Mouse (Mus musculus): ENCODE measurements around the gene Ksr1. TPM values are rescaled to one million over a fixed set of nuclear protein-coding genes. Genes with fewer than 3 reads are reported as not detected.

The Ksr1 gene
- polyA plus RNA-seq (2012; rRNA removed) = 20.7 and 21.9 TPM in 2 replicates

DNA sequence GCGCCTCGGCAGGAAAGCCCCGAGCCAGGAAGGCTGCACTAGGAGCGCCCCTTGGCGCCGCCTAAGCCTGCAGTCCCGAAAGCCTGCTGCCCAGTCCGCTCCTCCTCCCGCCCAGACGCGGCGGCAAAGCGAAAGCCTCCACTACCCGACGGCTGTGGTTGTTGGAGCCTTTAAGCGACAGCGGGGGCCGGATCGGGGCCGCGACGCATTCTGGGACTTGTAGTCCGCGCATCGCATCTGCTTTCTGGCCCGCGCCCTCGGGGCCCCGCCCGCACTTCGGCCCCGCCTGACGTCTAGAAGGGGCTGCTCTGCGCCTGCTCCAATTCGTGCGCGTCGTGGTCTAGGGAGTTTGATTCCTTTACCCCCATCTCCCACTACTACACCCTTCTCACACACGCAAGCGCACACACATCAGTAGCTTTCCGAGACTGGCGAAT is at the start of gene Ksr1:
Ksr1 (minus strand) TSS at position 77 of the 437 bp plus-strand sequence.
- Histone ChIP-seq H3K4me3 (replicated peaks; ENCODE audit: extremely low read depth, low read depth, low read length) (peak within 1 kb of the TSS; percentile 77), H3K4me1 (ENCODE audit: control insufficient read depth, insufficient read depth, low read length) (peaks cover 6% of the 10 kb centered on the region)
- under 1% methylated on average over 42 of the region's 42 CpGs for WGBS
- DNase-seq = peak; percentile 94
- TF ChIP-seq POLR2A (IDR thresholded peaks at IDR 0.05; ENCODE audit: borderline replicate concordance, extremely low read depth, low read depth, low read length) (peak; percentile 98), CTCF (IDR thresholded peaks at IDR 0.05; ENCODE audit: insufficient read depth, low read length) (no peak)

GRCm38 (mm10) chr11:79192176-79192575 is 46.0 kb upstream of the Ksr1 start:
- Histone ChIP-seq H3K4me3 (replicated peaks; ENCODE audit: extremely low read depth, low read depth, low read length) (no peak overlapping the region), H3K4me1 (ENCODE audit: control insufficient read depth, insufficient read depth, low read length) (no peaks in the 10 kb centered on the region)
- TF ChIP-seq POLR2A (IDR thresholded peaks at IDR 0.05; ENCODE audit: borderline replicate concordance, extremely low read depth, low read depth, low read length) (no peak), CTCF (IDR thresholded peaks at IDR 0.05; ENCODE audit: insufficient read depth, low read length) (peak; percentile 62)
- 91% methylated on average over 1 of the region's 1 CpGs for WGBS
- DNase-seq = peak; percentile 22

DNA sequence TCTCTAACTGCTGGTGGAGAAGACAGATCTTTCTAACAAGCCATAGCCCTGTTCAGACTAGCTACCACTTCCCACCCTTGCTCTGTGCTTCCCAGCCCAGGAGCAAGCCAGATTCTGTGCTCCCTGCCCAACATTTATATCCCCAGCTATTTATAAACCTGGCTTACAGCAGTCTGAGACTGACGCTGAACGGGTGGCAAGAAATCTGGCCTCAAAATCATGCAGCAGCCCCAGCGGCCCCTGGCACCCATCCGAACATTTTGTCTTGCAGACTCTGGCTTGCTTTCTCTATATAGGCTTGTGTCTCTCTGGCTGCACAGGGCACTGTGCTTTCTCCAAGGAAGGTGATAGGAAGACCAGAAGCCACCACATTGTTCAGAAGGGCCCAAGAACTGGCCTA is 45.0 kb upstream of the Ksr1 start:
- H3K4me1 ChIP-seq (ENCODE audit: control insufficient read depth, insufficient read depth, low read length) = no peaks in the 10 kb centered on the region
- TF ChIP-seq CTCF (IDR thresholded peaks at IDR 0.05; ENCODE audit: insufficient read depth, low read length) (no peak), POLR2A (IDR thresholded peaks at IDR 0.05; ENCODE audit: borderline replicate concordance, extremely low read depth, low read depth, low read length) (no peak)
- DNase-seq = no peak
- H3K4me3 ChIP-seq (replicated peaks; ENCODE audit: extremely low read depth, low read depth, low read length) = no peak overlapping the region
- 61% methylated on average over 4 of the region's 4 CpGs for WGBS

DNA sequence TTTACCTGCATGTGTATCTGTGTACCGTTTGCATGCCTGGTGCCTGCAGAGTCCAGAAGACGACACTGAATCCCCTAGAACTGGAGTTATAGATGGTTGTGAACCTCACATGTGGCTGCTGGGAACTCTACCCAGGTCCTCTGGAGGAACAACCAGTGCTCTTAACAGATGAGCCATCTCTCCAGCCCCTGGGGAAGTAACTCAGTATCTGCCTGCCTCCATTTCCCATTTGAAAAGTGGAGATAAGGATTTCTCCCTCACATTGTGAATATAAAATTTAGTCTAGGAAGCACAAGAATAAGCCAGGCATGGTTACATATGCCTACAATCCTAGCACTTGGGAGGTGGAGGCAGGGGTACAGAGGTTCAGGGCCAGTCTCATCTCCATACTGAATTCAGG is 44.0 kb upstream of the Ksr1 start:
- TF ChIP-seq POLR2A (IDR thresholded peaks at IDR 0.05; ENCODE audit: borderline replicate concordance, extremely low read depth, low read depth, low read length) = no peak
- TF ChIP-seq CTCF (IDR thresholded peaks at IDR 0.05; ENCODE audit: insufficient read depth, low read length) = no peak
- WGBS = 89% methylated on average over 2 of the region's 2 CpGs
- H3K4me1 ChIP-seq (ENCODE audit: control insufficient read depth, insufficient read depth, low read length) = no peaks in the 10 kb centered on the region
- no peak for DNase-seq
- H3K4me3 ChIP-seq (replicated peaks; ENCODE audit: extremely low read depth, low read depth, low read length) = no peak overlapping the region

- TF ChIP-seq POLR2A (IDR thresholded peaks at IDR 0.05; ENCODE audit: borderline replicate concordance, extremely low read depth, low read depth, low read length) (no peak), CTCF (IDR thresholded peaks at IDR 0.05; ENCODE audit: insufficient read depth, low read length) (no peak)
- H3K4me1 ChIP-seq (ENCODE audit: control insufficient read depth, insufficient read depth, low read length) = no peaks in the 10 kb centered on the region; the same call in 1 of the 2 replicates
- peak; percentile 17 for DNase-seq
- no peak overlapping the region for H3K4me3 ChIP-seq (replicated peaks; ENCODE audit: extremely low read depth, low read depth, low read length)
- WGBS = 23% methylated on average over 6 of the region's 6 CpGs
Observed at GRCm38 (mm10) chr11:79188176-79188575, 42.0 kb upstream of the Ksr1 start.

DNA sequence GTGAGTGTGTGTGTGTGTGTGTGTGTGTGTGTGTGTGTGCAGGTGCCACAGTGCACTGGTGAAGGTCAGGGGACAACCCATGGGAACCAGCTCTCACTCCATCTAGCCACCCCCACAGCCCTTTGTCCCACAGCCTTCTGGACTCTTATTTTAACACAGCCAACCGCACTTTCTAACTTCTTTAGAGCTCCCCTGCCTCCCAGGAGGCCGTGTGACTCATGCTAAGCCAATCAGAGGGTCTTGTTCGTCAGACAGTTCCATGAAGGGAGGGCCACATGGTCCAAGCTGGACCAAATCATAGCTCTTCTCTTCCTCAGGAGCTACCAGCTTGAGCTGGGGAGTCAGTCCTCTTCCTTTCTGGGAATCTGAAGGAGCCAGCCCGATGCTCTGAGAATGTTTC is 41.1 kb upstream of the Ksr1 start:
- 62% methylated on average over 4 of the region's 4 CpGs for WGBS
- TF ChIP-seq POLR2A (IDR thresholded peaks at IDR 0.05; ENCODE audit: borderline replicate concordance, extremely low read depth, low read depth, low read length) (no peak), CTCF (IDR thresholded peaks at IDR 0.05; ENCODE audit: insufficient read depth, low read length) (no peak)
- Histone ChIP-seq H3K4me1 (ENCODE audit: control insufficient read depth, insufficient read depth, low read length) (no peaks in the 10 kb centered on the region; the same call in 1 of the 2 replicates), H3K4me3 (replicated peaks; ENCODE audit: extremely low read depth, low read depth, low read length) (no peak overlapping the region)
- no peak for DNase-seq

- H3K4me1 ChIP-seq (ENCODE audit: control insufficient read depth, insufficient read depth, low read length) = no peaks in the 10 kb centered on the region; the same call in 1 of the 2 replicates
- DNase-seq = no peak
- WGBS = 85% methylated on average over 6 of the region's 6 CpGs
- no peak overlapping the region for H3K4me3 ChIP-seq (replicated peaks; ENCODE audit: extremely low read depth, low read depth, low read length)
- TF ChIP-seq POLR2A (IDR thresholded peaks at IDR 0.05; ENCODE audit: borderline replicate concordance, extremely low read depth, low read depth, low read length) (no peak), CTCF (IDR thresholded peaks at IDR 0.05; ENCODE audit: insufficient read depth, low read length) (no peak)
Observed at GRCm38 (mm10) chr11:79185683-79186082, 39.5 kb upstream of the Ksr1 start.

GRCm38 (mm10) chr11:79184126-79184888 is 38.1 kb upstream of the Ksr1 start:
- TF ChIP-seq CTCF (IDR thresholded peaks at IDR 0.05; ENCODE audit: insufficient read depth, low read length) (no peak), POLR2A (IDR thresholded peaks at IDR 0.05; ENCODE audit: borderline replicate concordance, extremely low read depth, low read depth, low read length) (no peak)
- WGBS = 90% methylated on average over 3 of the region's 3 CpGs

DNA sequence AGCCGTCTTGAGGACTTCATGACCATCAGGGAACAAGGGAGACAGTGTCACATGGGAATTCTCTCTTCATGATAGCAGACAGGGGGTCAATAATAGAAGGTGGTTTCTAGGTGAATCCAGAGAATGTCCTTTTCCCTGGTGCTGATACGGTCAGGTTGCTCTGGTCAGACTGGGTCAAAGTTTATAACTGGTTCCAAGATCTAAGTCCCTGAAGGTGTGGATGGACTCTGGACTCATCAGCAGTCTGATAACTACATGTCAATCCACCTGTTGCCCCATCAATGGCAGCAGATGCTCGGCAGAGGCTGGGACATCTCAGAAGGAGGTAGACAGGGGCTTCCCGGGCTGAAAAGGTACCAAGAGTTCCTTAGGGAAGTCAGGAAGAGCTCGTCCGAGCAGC is 37.2 kb upstream of the Ksr1 start:
- TF ChIP-seq POLR2A (IDR thresholded peaks at IDR 0.05; ENCODE audit: borderline replicate concordance, extremely low read depth, low read depth, low read length) (no peak), CTCF (IDR thresholded peaks at IDR 0.05; ENCODE audit: insufficient read depth, low read length) (no peak)
- no peak for DNase-seq
- H3K4me1 ChIP-seq (ENCODE audit: control insufficient read depth, insufficient read depth, low read length) = no peaks in the 10 kb centered on the region; the same call in 1 of the 2 replicates
- 90% methylated on average over 6 of the region's 6 CpGs for WGBS
- no peak overlapping the region for H3K4me3 ChIP-seq (replicated peaks; ENCODE audit: extremely low read depth, low read depth, low read length)

More at GRCm38 (mm10) chr11:79184126-79184888, 38.1 kb upstream of the Ksr1 start:
- no peak overlapping the region for H3K4me3 ChIP-seq (replicated peaks; ENCODE audit: extremely low read depth, low read depth, low read length)
- H3K4me1 ChIP-seq (ENCODE audit: control insufficient read depth, insufficient read depth, low read length) = no peaks in the 10 kb centered on the region; the same call in 1 of the 2 replicates
- no peak for DNase-seq

- Histone ChIP-seq H3K4me3 (replicated peaks; ENCODE audit: extremely low read depth, low read depth, low read length) (no peak overlapping the region), H3K4me1 (ENCODE audit: control insufficient read depth, insufficient read depth, low read length) (no peaks in the 10 kb centered on the region; the same call in 1 of the 2 replicates)
- DNase-seq = no peak
- 62% methylated on average over 12 of the region's 12 CpGs for WGBS
- TF ChIP-seq POLR2A (IDR thresholded peaks at IDR 0.05; ENCODE audit: borderline replicate concordance, extremely low read depth, low read depth, low read length) = no peak
- TF ChIP-seq CTCF (IDR thresholded peaks at IDR 0.05; ENCODE audit: insufficient read depth, low read length) = no peak
Observed at GRCm38 (mm10) chr11:79182881-79183280, 36.7 kb upstream of the Ksr1 start.

Measured in lung, adult 2 months (tissue).